Mouse (Mus musculus) ES-E14 (cell line): ENCODE data around the gene Itga1.

Experiments used
- HCFC1 ChIP-seq: IDR thresholded peaks from 2 replicates; pipeline ENCODE4 v1.6.1; 2012; ENCODE audit warnings: low read length, inconsistent platforms, borderline replicate concordance; ENCODE audit not compliant: insufficient read depth
- MAFK ChIP-seq: IDR thresholded peaks from 2 replicates; pipeline ENCODE4 v1.6.1; 2014; ENCODE audit warnings: mild to moderate bottlenecking, low read depth, low read length, inconsistent platforms; ENCODE audit not compliant: insufficient read depth
- ZNF384 ChIP-seq: IDR thresholded peaks from 2 replicates; pipeline ENCODE4 v1.6.1; 2012; ENCODE audit warnings: low read depth, low read length, inconsistent platforms

DNA sequence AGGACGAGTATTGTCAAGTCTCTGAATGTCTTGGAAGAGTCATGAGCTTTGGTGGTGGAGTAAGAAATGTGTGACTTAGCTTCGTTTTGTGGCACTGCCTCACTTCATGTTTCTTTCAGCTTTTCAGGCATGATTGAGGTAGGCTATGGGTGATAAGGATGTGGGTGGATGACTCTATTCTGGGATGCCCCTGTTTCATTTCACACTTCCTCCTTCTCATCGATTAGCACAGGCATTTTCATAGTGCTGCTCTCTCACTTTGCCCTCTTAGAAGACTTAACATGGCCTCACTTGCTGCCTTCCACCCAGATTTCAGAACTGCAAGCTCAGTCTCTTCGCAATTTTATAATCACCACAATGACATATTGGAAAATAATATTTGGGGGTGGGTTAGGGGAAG is 102.2 kb downstream of the Itga1 start:
- TF ChIP-seq ZNF384 (no peak), HCFC1 (no peak), MAFK (no peak)
